Mouse (Mus musculus) liver, embryonic 14.5 days (tissue): ENCODE measurements around the gene Nfrkb. TPM values are rescaled to one million over a fixed set of nuclear protein-coding genes. Genes with fewer than 3 reads are reported as not detected.

Source experiments
- ATAC-seq: fragments of 200-750 bp; cut with Nextera tagmentation; 2 replicates; pipeline ENCODE4 v1.8.0; 2017; ENCODE audit warnings: moderate number of reproducible peaks, mild to moderate bottlenecking, moderate library complexity; ENCODE audit not compliant: insufficient read depth
- DNase-seq, 3 experiments: peaks; one replicate each; pipeline ENCODE4 v3.0.0-alpha.2; 2012 to 2013; ENCODE audit warnings: low read depth in 3 of 3, low spot score in 3 of 3
- H3K27ac ChIP-seq: fragments of 300-500 bp; sonication (generic); 2 replicates; pipeline ENCODE4 v1.5.1; 2014; ENCODE audit warnings: moderate library complexity, mild to moderate bottlenecking, control low read depth, inconsistent platforms
- H3K27me3 ChIP-seq: fragments of 300-500 bp; sonication (generic); 2 replicates; pipeline ENCODE4 v1.6.1; 2014; ENCODE audit warnings: mild to moderate bottlenecking, low read length, moderate library complexity; ENCODE audit not compliant: control insufficient read depth, insufficient read depth
- H3K36me3 ChIP-seq: fragments of 300-500 bp; sonication (generic); replicated peaks from 2 replicates; pipeline ENCODE4 v1.6.1; 2014; ENCODE audit warnings: low read depth; ENCODE audit not compliant: control insufficient read depth, insufficient read depth
- H3K4me1 ChIP-seq, 2 experiments: fragments of 200-500 bp in 1 of 2; fragments of 300-500 bp in 1 of 2; sonication (generic) in 1 of 2; replicated peaks; 2 replicates each; pipeline ENCODE4 v1.6.1; 2012 to 2014; ENCODE audit warnings: antibody characterized with exemption in 1 of 2, inconsistent platforms in 1 of 2, low read length in 1 of 2; ENCODE audit not compliant: control insufficient read depth in 2 of 2, insufficient read depth in 2 of 2
- H3K4me2 ChIP-seq: fragments of 300-500 bp; sonication (generic); 2 replicates; pipeline ENCODE4 v1.6.1; 2014; ENCODE audit warnings: low read depth, mild to moderate bottlenecking, control low read depth, moderate library complexity
- H3K4me3 ChIP-seq, 2 experiments: fragments of 200-500 bp in 1 of 2; fragments of 300-500 bp in 1 of 2; sonication (generic) in 1 of 2; 2 replicates each; pipeline ENCODE4 v1.5.1; 2012 to 2014; ENCODE audit warnings: low read depth in 2 of 2, low read length in 2 of 2, mild to moderate bottlenecking in 2 of 2, control low read depth in 1 of 2, inconsistent platforms in 1 of 2, moderate library complexity in 1 of 2; ENCODE audit not compliant: insufficient read depth in 1 of 2
- H3K9ac ChIP-seq: fragments of 300-500 bp; sonication (generic); replicated peaks from 2 replicates; pipeline ENCODE4 v1.6.1; 2014; ENCODE audit warnings: mild to moderate bottlenecking, control low read depth, moderate library complexity
- H3K9me3 ChIP-seq: fragments of 300-500 bp; sonication (generic); 2 replicates; pipeline ENCODE4 v1.6.1; 2016; ENCODE audit warnings: low read length, mixed read lengths; ENCODE audit not compliant: control insufficient read depth
- CTCF ChIP-seq: IDR thresholded peaks from 2 replicates; pipeline ENCODE4 v1.5.1; 2016; ENCODE audit warnings: antibody characterized with exemption, low read depth, control low read depth
- EP300 ChIP-seq: IDR thresholded peaks from 2 replicates; pipeline ENCODE4 v1.6.1; 2016; ENCODE audit warnings: antibody characterized with exemption, low read depth
- WGBS: fragments of 180-500 bp; shearing (Covaris S2); extraction: QIAGEN DNeasy Blood & Tissue Kit; methylation state at CpG from one replicate; pipeline ENCODE4 v1.1.7; 2014; ENCODE audit not compliant: insufficient replicate concordance; 5-methylcytosine and 5-hydroxymethylcytosine counted together
- polyA plus RNA-seq, 2 experiments: library from polyadenylated mRNA; depleted of rRNA in 1 of 2; stranded (reverse) in 1 of 2; unstranded in 1 of 2; fragments of >200 nt; fragmentation: Nextera tagmentation in 1 of 2; extraction: Ambion mirVana in 1 of 2; gene quantifications; 2 replicates each; pipeline versions ENCODE4 v1.2.1 to v1.2.3; 2012 to 2014

Gene Nfrkb
- polyA plus RNA-seq, 2 experiments, result 5.6 to 5.9 TPM

DNA sequence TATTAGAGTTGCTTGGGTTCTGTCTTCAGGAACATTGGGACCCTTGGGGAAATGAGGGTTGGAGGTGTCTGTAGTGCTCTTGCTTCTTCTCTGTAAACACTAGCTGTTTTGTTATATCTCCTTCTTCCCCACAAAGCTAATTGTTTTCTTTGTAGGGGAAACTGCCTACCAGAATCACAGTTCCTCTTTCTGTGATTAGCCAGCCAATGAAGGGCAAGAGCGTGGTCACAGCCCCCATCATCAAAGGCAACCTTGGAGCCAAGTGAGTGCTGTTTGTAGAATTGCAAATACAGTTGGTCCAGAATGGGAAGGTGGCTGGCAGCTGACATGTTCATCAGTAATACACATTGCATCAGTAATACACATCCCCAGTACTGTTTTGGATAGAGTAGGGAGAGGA lies 32.8 kb downstream of the Nfrkb start:
- Histone ChIP-seq H3K4me2 (no peak overlapping the region), H3K4me1 (peaks cover 9% of the 10 kb centered on the region in 2 experiments), H3K36me3 (peaks cover 37% of the 10 kb centered on the region), H3K9ac (no peak overlapping the region), H3K9me3 (no peaks in the 10 kb centered on the region), H3K27ac (no peak overlapping the region), H3K4me3 (no peak overlapping the region), H3K27me3 (no peaks in the 10 kb centered on the region)
- DNase-seq (no peak), ATAC-seq (no peak)
- WGBS, result 74% methylated on average over 1 of the region's 1 CpGs
- no peak for TF ChIP-seq EP300
- no peak for TF ChIP-seq CTCF

DNA sequence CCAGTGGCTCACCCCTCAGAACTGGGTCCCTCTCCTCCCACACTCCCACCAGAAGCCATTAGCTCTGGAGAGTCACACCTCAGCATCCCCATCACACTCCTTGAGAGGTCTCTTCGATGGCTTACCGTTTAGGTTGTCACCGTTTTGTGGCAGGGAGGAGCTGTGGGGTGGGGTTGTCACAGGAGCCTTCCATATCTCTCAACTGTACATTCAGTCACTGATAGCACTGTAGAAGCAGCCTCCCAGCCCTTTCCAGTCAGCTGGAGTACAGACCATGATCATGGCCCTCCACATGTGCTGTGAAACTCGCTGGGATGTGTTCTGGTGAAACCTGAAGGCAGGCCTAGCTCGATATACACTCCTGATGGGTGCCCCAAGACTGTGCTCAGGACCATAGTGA lies 36.2 kb downstream of the Nfrkb start:
- peak overlapping the region; percentile 33 for H3K4me2 ChIP-seq
- DNase-seq (peak; percentile 32 to 44 (median 32)), ATAC-seq (peak; percentile 95)
- TF ChIP-seq EP300 (no peak), CTCF (no peak)
- H3K4me3 ChIP-seq, result no peak overlapping the region
- 30% methylated on average over 5 of the region's 5 CpGs for WGBS
- H3K36me3 ChIP-seq, result peaks cover 17% of the 10 kb centered on the region
- H3K27me3 ChIP-seq, result no peaks in the 10 kb centered on the region
- peak overlapping the region; percentile 7; the same call in 1 of the 2 replicates for H3K9ac ChIP-seq
- H3K4me1 ChIP-seq, result peaks cover 9 to 11% of the 10 kb centered on the region in 2 experiments
- no peaks in the 10 kb centered on the region for H3K9me3 ChIP-seq
- H3K27ac ChIP-seq, result no peak overlapping the region

DNA sequence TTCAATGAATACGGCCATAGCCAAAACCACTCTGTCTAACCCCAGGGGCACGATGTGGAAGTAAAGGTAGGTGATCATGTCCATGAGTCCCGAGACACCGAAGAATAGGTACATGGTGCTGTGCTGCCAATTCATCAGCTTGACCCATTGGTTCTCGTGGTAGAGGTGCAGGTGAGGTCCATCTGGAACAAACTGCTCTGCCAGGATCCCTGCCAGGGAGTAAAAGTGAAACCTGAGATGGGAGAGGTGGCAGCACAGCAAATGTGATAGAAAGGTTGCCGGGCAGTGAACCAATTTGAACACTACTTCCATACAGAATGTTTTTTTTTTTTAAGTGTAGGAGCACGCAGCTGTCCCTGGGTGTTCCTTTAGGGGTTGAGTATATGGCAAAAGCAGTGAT lies 43.0 kb downstream of the Nfrkb start:
- H3K27ac ChIP-seq, result no peak overlapping the region
- no peaks in the 10 kb centered on the region for H3K9me3 ChIP-seq
- no peak overlapping the region for H3K9ac ChIP-seq
- TF ChIP-seq EP300, result no peak
- no peak for TF ChIP-seq CTCF
- no peaks in the 10 kb centered on the region for H3K27me3 ChIP-seq
- ATAC-seq (no peak), DNase-seq (no peak)
- H3K4me3 ChIP-seq, result no peak overlapping the region
- no peaks in the 10 kb centered on the region for H3K36me3 ChIP-seq
- H3K4me2 ChIP-seq, result no peak overlapping the region
- 71% methylated on average over 7 of the region's 7 CpGs for WGBS
- H3K4me1 ChIP-seq, result 0 out of 4 replicates have a peak, but pooled peaks cover 0 to 2% of the 10 kb centered on the region in 2 experiments

DNA sequence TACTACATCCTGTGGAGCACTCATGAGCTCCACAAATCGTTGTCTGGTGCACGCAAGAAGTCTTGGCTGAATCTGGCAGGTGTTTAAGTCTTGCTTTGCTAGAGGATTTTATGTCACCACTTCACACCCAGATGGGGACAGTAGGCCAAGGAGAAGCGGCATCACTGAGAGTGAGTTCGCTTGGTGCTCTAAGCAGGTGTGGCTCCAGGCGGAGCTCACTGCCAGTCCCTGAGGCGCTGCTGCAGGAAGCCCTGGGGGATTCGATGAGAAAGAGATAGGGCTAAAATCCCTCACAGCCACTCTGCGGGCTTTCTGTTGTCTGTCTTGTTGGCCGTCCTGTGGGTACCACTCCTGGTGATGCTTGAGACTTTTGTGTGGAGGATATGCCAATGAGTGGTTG lies 44.0 kb downstream of the Nfrkb start:
- DNase-seq, result no peak
- ATAC-seq, result no peak
- 60% methylated on average over 9 of the region's 9 CpGs for whole genome bisulfite sequencing
- H3K4me3 ChIP-seq, result no peak overlapping the region
- H3K36me3 ChIP-seq, result no peaks in the 10 kb centered on the region
- no peak overlapping the region for H3K9ac ChIP-seq
- no peak overlapping the region for H3K4me2 ChIP-seq
- no peaks in the 10 kb centered on the region for H3K27me3 ChIP-seq
- H3K27ac ChIP-seq, result no peak overlapping the region
- no peaks in the 10 kb centered on the region for H3K9me3 ChIP-seq
- TF ChIP-seq CTCF (no peak), EP300 (no peak)
- H3K4me1 ChIP-seq, result no peaks in the 10 kb centered on the region

DNA sequence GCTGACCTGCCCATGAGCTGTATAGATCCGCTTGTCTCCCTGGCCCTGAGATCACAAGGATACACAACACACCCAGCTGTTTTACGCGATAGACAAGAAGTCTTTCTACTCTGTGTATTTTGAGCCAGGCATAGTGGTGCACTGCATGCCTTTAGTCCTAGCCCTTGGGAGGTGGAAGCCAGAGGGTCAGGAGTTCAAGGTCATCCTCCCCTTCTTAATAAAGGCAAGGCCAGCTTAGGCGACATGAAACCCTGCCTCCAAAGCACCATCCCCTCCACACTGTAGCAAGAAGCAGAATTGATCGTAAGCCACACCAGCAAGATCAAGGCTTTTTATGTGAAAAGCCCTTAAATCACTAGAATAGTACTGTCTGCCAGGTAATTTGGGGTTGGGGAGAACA lies 45.8 kb downstream of the Nfrkb start:
- Histone ChIP-seq H3K36me3 (no peaks in the 10 kb centered on the region), H3K9ac (no peak overlapping the region), H3K4me3 (no peak overlapping the region), H3K4me2 (no peak overlapping the region), H3K4me1 (no peaks in the 10 kb centered on the region), H3K9me3 (no peaks in the 10 kb centered on the region), H3K27ac (no peak overlapping the region), H3K27me3 (no peaks in the 10 kb centered on the region)
- ATAC-seq (no peak), DNase-seq (no peak)
- 73% methylated on average over 5 of the region's 5 CpGs for WGBS
- TF ChIP-seq CTCF (no peak), EP300 (no peak)
